Mouse (Mus musculus): ENCODE results near the gene Pigb. TPM values are rescaled to one million over a fixed set of nuclear protein-coding genes. Genes with fewer than 3 reads are reported as not detected.
A peak's percentile ranks its signal among the peaks of the same experiment; 100 is the strongest.

Gene Pigb
- polyA plus RNA-seq, 1 experiment = 30.0 TPM

DNA sequence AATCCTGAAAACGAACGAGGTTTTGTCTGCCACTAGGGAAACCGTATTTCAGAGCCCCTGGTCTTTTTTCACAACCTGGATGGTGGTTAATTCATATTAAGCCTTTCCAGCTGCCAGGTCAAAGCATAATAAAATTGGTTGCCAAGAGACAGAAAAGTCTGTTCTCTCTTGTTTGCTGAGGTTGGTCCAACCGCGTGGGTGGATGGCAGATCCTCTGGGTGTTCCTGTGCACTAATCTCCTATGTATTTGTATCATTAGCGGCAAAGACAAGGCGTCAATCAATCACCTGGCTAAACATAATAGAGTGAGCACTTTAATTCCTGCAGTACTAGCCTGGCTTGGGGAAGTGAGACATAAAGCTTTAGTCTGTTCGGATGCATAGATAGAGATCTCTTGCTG is 10.4 kb upstream of the Pigb start:
- H3K27me3 ChIP-seq (ENCODE audit: control insufficient read depth, insufficient read depth, low read length, poor library complexity, severe bottlenecking) = no peaks in the 10 kb centered on the region
- H3K4me1 ChIP-seq (ENCODE audit: control insufficient read depth, insufficient read depth, low read length) = no peaks in the 10 kb centered on the region
- H3K36me3 ChIP-seq (ENCODE audit: control insufficient read depth, insufficient read depth, low read length, poor library complexity, severe bottlenecking) = no peaks in the 10 kb centered on the region
- no peak overlapping the region for H3K27ac ChIP-seq (ENCODE audit: insufficient read depth, low read length)
- no peak overlapping the region for H3K9ac ChIP-seq (ENCODE audit: low read depth, poor library complexity, severe bottlenecking)
- H3K9me3 ChIP-seq (replicated peaks; ENCODE audit: control insufficient read depth, insufficient read depth, low read length, poor library complexity, severe bottlenecking) = no peaks in the 10 kb centered on the region
- TF ChIP-seq CTCF (IDR thresholded peaks at IDR 0.05; ENCODE audit: low read depth, low read length) (no peak), POLR2A (IDR thresholded peaks at IDR 0.05; ENCODE audit: insufficient read depth, low read length) (no peak), EP300 (IDR thresholded peaks at IDR 0.05; ENCODE audit: insufficient read depth, low read depth, low read length) (no peak)
- H3K4me3 ChIP-seq (ENCODE audit: low read depth, low read length) = no peak overlapping the region

DNA sequence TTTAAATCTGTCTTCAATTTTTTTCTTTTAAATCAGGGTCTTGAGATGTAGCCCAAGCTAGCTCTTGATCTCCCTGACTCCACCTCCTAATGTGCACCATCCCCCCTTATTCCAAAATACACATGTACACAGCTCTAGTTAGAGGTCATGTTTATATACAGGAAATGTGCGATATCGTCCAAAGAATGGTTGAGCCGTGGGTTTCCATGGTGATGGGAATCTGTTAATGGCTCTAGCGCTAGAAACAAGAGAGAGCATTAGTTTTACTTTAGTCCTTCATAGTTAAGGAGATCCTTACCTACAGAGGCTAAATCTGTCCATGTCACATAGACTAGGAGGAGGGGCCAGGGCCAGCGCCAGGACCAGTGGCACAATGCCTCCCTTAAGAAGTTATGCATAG is 9.7 kb upstream of the Pigb start:
- TF ChIP-seq CTCF (IDR thresholded peaks at IDR 0.05; ENCODE audit: low read depth, low read length) = no peak
- no peaks in the 10 kb centered on the region for H3K4me1 ChIP-seq (ENCODE audit: control insufficient read depth, insufficient read depth, low read length)
- no peaks in the 10 kb centered on the region for H3K9me3 ChIP-seq (replicated peaks; ENCODE audit: control insufficient read depth, insufficient read depth, low read length, poor library complexity, severe bottlenecking)
- no peak overlapping the region for H3K27ac ChIP-seq (ENCODE audit: insufficient read depth, low read length)
- H3K27me3 ChIP-seq (ENCODE audit: control insufficient read depth, insufficient read depth, low read length, poor library complexity, severe bottlenecking) = no peaks in the 10 kb centered on the region
- no peaks in the 10 kb centered on the region for H3K36me3 ChIP-seq (ENCODE audit: control insufficient read depth, insufficient read depth, low read length, poor library complexity, severe bottlenecking)
- no peak overlapping the region for H3K4me3 ChIP-seq (ENCODE audit: low read depth, low read length)
- no peak overlapping the region for H3K9ac ChIP-seq (ENCODE audit: low read depth, poor library complexity, severe bottlenecking)

DNA sequence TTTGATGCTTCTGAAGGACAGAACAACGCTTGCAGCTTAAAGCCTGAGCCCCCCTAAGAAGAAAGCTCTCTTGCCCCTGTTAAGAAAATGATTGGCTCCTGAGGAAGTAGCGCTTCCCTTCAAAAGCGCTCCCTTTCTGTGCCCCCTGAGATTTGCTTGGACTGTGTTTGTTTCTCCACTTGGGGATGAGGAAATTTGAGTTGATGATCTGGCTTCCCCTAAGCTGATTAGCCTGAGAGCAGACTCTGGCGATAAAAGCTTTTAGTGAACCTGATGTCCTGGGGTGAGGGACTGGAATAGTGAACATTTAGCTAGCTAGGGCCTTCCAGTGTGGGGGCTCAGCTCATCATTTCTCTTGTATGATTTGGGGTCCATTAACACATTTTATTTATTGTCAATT is 8.7 kb upstream of the Pigb start:
- no peak overlapping the region for H3K4me3 ChIP-seq (ENCODE audit: low read depth, low read length)
- no peak overlapping the region for H3K9ac ChIP-seq (ENCODE audit: low read depth, poor library complexity, severe bottlenecking)
- H3K27me3 ChIP-seq (ENCODE audit: control insufficient read depth, insufficient read depth, low read length, poor library complexity, severe bottlenecking) = no peaks in the 10 kb centered on the region
- no peaks in the 10 kb centered on the region for H3K9me3 ChIP-seq (replicated peaks; ENCODE audit: control insufficient read depth, insufficient read depth, low read length, poor library complexity, severe bottlenecking)
- H3K36me3 ChIP-seq (ENCODE audit: control insufficient read depth, insufficient read depth, low read length, poor library complexity, severe bottlenecking) = no peaks in the 10 kb centered on the region
- no peak overlapping the region for H3K27ac ChIP-seq (ENCODE audit: insufficient read depth, low read length)
- H3K4me1 ChIP-seq (ENCODE audit: control insufficient read depth, insufficient read depth, low read length) = no peaks in the 10 kb centered on the region
- TF ChIP-seq CTCF (IDR thresholded peaks at IDR 0.05; ENCODE audit: low read depth, low read length) = no peak
- TF ChIP-seq EP300 (IDR thresholded peaks at IDR 0.05; ENCODE audit: insufficient read depth, low read depth, low read length) = no peak
- no peak for TF ChIP-seq POLR2A (IDR thresholded peaks at IDR 0.05; ENCODE audit: insufficient read depth, low read length)

DNA sequence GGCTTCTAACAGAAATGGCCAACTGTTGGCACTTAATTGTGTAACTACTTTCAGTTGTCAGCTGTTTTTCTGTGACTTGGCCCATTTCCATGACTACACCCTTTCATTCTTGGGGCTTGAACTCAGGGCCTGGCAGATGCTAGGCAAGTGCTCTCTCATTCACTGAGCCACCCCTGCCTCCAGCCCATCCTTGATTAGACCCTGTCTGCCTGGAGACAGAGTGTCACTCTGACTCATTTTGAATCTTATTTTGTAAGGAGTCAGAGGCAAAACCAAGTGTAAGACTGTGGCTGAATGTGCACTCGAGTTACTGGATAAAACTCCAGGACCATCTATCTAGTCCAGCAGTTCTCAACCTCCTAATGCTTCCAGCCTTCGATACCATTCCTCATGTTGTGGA is 7.7 kb upstream of the Pigb start:
- H3K27ac ChIP-seq (ENCODE audit: insufficient read depth, low read length) = no peak overlapping the region

DNA sequence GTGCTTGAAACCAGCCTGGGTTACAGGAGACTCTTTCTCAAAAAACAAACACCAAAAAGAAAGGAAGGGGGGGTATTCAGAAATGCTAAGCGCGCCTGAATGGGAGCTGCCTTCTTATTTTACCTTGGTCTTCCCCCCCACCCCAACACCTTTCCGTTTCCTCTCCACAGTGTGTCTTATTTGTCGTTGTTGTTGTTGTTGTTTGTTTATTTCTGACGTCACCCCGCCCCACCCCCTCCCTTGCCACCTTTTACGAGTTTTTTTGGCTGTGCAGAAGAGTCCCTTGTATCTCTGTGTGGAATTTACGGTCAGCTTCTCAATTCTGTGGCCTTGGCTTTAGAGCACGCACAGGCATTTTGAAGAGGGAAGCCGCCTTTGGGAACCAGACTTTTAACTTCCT is 5.5 kb upstream of the Pigb start:
- H3K27ac ChIP-seq (ENCODE audit: insufficient read depth, low read length) = no peak overlapping the region
- no peaks in the 10 kb centered on the region for H3K36me3 ChIP-seq (ENCODE audit: control insufficient read depth, insufficient read depth, low read length, poor library complexity, severe bottlenecking)
- H3K4me1 ChIP-seq (ENCODE audit: control insufficient read depth, insufficient read depth, low read length) = no peaks in the 10 kb centered on the region
- H3K9me3 ChIP-seq (replicated peaks; ENCODE audit: control insufficient read depth, insufficient read depth, low read length, poor library complexity, severe bottlenecking) = no peaks in the 10 kb centered on the region
- H3K9ac ChIP-seq (ENCODE audit: low read depth, poor library complexity, severe bottlenecking) = peak overlapping the region; percentile 52; the same call in 1 of the 2 replicates
- H3K27me3 ChIP-seq (ENCODE audit: control insufficient read depth, insufficient read depth, low read length, poor library complexity, severe bottlenecking) = no peaks in the 10 kb centered on the region
- TF ChIP-seq EP300 (IDR thresholded peaks at IDR 0.05; ENCODE audit: insufficient read depth, low read depth, low read length) (no peak), CTCF (IDR thresholded peaks at IDR 0.05; ENCODE audit: low read depth, low read length) (no peak)
- peak overlapping the region; percentile 93 for H3K4me3 ChIP-seq (ENCODE audit: low read depth, low read length)

More for the DNA sequence above, 7.7 kb upstream of the Pigb start:
- Histone ChIP-seq H3K4me3 (ENCODE audit: low read depth, low read length) (no peak overlapping the region), H3K4me1 (ENCODE audit: control insufficient read depth, insufficient read depth, low read length) (no peaks in the 10 kb centered on the region), H3K36me3 (ENCODE audit: control insufficient read depth, insufficient read depth, low read length, poor library complexity, severe bottlenecking) (no peaks in the 10 kb centered on the region), H3K9ac (ENCODE audit: low read depth, poor library complexity, severe bottlenecking) (no peak overlapping the region), H3K27me3 (ENCODE audit: control insufficient read depth, insufficient read depth, low read length, poor library complexity, severe bottlenecking) (no peaks in the 10 kb centered on the region), H3K9me3 (replicated peaks; ENCODE audit: control insufficient read depth, insufficient read depth, low read length, poor library complexity, severe bottlenecking) (no peaks in the 10 kb centered on the region)
- TF ChIP-seq EP300 (IDR thresholded peaks at IDR 0.05; ENCODE audit: insufficient read depth, low read depth, low read length) = no peak
- TF ChIP-seq CTCF (IDR thresholded peaks at IDR 0.05; ENCODE audit: low read depth, low read length) = no peak
- TF ChIP-seq POLR2A (IDR thresholded peaks at IDR 0.05; ENCODE audit: insufficient read depth, low read length) = no peak

DNA sequence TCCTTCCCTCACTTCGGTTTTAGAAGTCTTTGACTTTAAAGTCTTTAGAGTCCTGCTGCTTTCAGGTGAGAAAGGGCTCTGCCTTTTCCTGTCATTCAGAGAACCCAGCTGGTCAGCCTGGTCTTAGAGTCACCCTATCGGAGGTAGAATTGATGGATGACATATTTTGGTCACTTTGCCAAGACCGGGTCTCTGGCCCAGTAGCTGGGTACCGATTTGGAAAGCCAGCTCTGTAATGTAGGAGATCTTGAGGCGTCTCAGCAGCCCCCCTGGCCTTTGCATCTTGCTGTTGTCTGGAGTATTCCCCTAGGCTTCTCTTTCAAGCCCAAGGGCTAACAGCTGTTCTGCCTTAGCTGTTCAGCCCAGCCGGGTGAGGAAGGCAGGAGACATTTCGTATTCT is 5.0 kb upstream of the Pigb start:
- Histone ChIP-seq H3K4me1 (ENCODE audit: control insufficient read depth, insufficient read depth, low read length) (no peaks in the 10 kb centered on the region), H3K27me3 (ENCODE audit: control insufficient read depth, insufficient read depth, low read length, poor library complexity, severe bottlenecking) (no peaks in the 10 kb centered on the region), H3K4me3 (ENCODE audit: low read depth, low read length) (peak overlapping the region; percentile 93), H3K27ac (ENCODE audit: insufficient read depth, low read length) (no peak overlapping the region), H3K9me3 (replicated peaks; ENCODE audit: control insufficient read depth, insufficient read depth, low read length, poor library complexity, severe bottlenecking) (no peaks in the 10 kb centered on the region), H3K9ac (ENCODE audit: low read depth, poor library complexity, severe bottlenecking) (peak overlapping the region; percentile 52), H3K36me3 (ENCODE audit: control insufficient read depth, insufficient read depth, low read length, poor library complexity, severe bottlenecking) (no peaks in the 10 kb centered on the region)
- no peak for TF ChIP-seq CTCF (IDR thresholded peaks at IDR 0.05; ENCODE audit: low read depth, low read length)
- no peak for TF ChIP-seq EP300 (IDR thresholded peaks at IDR 0.05; ENCODE audit: insufficient read depth, low read depth, low read length)
- TF ChIP-seq POLR2A (IDR thresholded peaks at IDR 0.05; ENCODE audit: insufficient read depth, low read length) = no peak
